Mouse (Mus musculus) liver, adult 2 months (tissue): Measurements from ENCODE around the gene Pnrc2.

Source experiments
- CTCF ChIP-seq: fragments of 200-500 bp; IDR thresholded peaks from 2 replicates; pipeline ENCODE4 v1.5.1; 2011; ENCODE audit warnings: low read depth, low read length, control low read depth
- POLR2A ChIP-seq: fragments of 200-500 bp; IDR thresholded peaks from 2 replicates; pipeline ENCODE4 v1.6.1; 2011; ENCODE audit warnings: low read length, control low read depth; ENCODE audit not compliant: insufficient read depth; ENCODE audit errors: extremely low read depth

GRCm38 (mm10) chr4:135909326-135910066 is 35.8 kb upstream of the Pnrc2 start:
- TF ChIP-seq CTCF (no peak), POLR2A (no peak)
